In genomic region chr10:23003686-23004085, GRCm38 (mm10) we compare ENCODE assay signal across 20 mouse cellular contexts.
"Had no signal": no experiment of that assay in that cellular context is flagged by ENCODE, and none has a peak within 500 bp of the region (broad histone marks: within the 10 kb centered on the region; RNA-seq: fewer than 3 reads in every experiment).

No protein-coding gene starts in this region.

- H3K27me3 ChIP-seq: limb, embryonic 15.5 days; liver, embryonic 12.5 days; liver, embryonic 15.5 days; megakaryocyte, embryonic 14.5 days; midbrain, embryonic 13.5 days; neural tube, embryonic 13.5 days had no signal

- H3K9ac ChIP-seq: limb, embryonic 12.5 days; limb, embryonic 15.5 days; liver, embryonic 12.5 days; liver, embryonic 15.5 days; midbrain, embryonic 13.5 days; neural tube, embryonic 13.5 days had no signal

- DNase-seq: kidney, adult 11 months; kidney, adult 9 months; kidney, postnatal 14 days; kidney, postnatal 4 days; left cerebral cortex, postnatal 4 days; lung, adult 2 months; thymus, adult 2 months; thymus, postnatal 14 days; thymus, postnatal 4 days had no signal

- H3K36me3 ChIP-seq: limb, embryonic 12.5 days; limb, embryonic 15.5 days; liver, embryonic 12.5 days; liver, embryonic 15.5 days; midbrain, embryonic 10.5 days; midbrain, embryonic 13.5 days; neural tube, embryonic 13.5 days had no signal

- ATAC-seq: liver, embryonic 12.5 days; midbrain, embryonic 13.5 days; midbrain, embryonic 16.5 days had no signal

- H3K4me2 ChIP-seq: limb, embryonic 12.5 days; limb, embryonic 15.5 days; liver, embryonic 12.5 days; liver, embryonic 15.5 days; midbrain, embryonic 13.5 days; neural tube, embryonic 13.5 days had no signal

- H3K27ac ChIP-seq: limb, embryonic 12.5 days; limb, embryonic 15.5 days; liver, embryonic 12.5 days; liver, embryonic 15.5 days; midbrain, embryonic 10.5 days; midbrain, embryonic 13.5 days; neural tube, embryonic 13.5 days; stomach, postnatal 0 days had no signal

- H3K4me3 ChIP-seq: limb, embryonic 12.5 days; limb, embryonic 15.5 days; liver, embryonic 12.5 days; liver, embryonic 15.5 days; megakaryocyte, embryonic 14.5 days; midbrain, embryonic 10.5 days; midbrain, embryonic 13.5 days; myocyte; neural tube, embryonic 13.5 days had no signal

- H3K4me1 ChIP-seq: limb, embryonic 12.5 days; limb, embryonic 15.5 days; liver, embryonic 12.5 days; liver, embryonic 15.5 days; megakaryocyte, embryonic 14.5 days; midbrain, embryonic 10.5 days; midbrain, embryonic 13.5 days; neural tube, embryonic 13.5 days had no signal

- H3K9me3 ChIP-seq: limb, embryonic 12.5 days; limb, embryonic 15.5 days; liver, embryonic 12.5 days; liver, embryonic 15.5 days; midbrain, embryonic 10.5 days; midbrain, embryonic 13.5 days; neural tube, embryonic 13.5 days had no signal
